ENCODE assay signal across 17 mouse cellular contexts in genomic region chr6:83322794-83323193, GRCm38 (mm10).
"Had no signal": no experiment of that assay in that cellular context is flagged by ENCODE, and none has a peak within 500 bp of the region (broad histone marks: within the 10 kb centered on the region; RNA-seq: fewer than 3 reads in every experiment).

No protein-coding gene starts in this region.

- DNase-seq: kidney, adult 11 months; kidney, adult 8-10 months; kidney, postnatal 10 days; kidney, postnatal 36 days; layer of hippocampus, postnatal 36 days; lung, embryonic 14.5 days; lung, postnatal 36 days; retina, postnatal 1 day; thymus, adult 18-20 months; thymus, postnatal 14 days; thymus, postnatal 4 days had no signal

- H3K27me3 ChIP-seq: intestine, embryonic 15.5 days; kidney, embryonic 15.5 days; midbrain, embryonic 12.5 days; midbrain, embryonic 15.5 days; neural tube, embryonic 13.5 days had no signal

- H3K27ac ChIP-seq: intestine, embryonic 15.5 days; kidney, embryonic 15.5 days; left cerebral cortex, adult 2 months; midbrain, embryonic 12.5 days; midbrain, embryonic 15.5 days; neural tube, embryonic 13.5 days had no signal

- H3K36me3 ChIP-seq: intestine, embryonic 15.5 days; kidney, embryonic 15.5 days; midbrain, embryonic 12.5 days; midbrain, embryonic 15.5 days; neural tube, embryonic 13.5 days had no signal

- H3K4me2 ChIP-seq: intestine, embryonic 15.5 days; kidney, embryonic 15.5 days; lung, embryonic 14.5 days; midbrain, embryonic 12.5 days; midbrain, embryonic 15.5 days; neural tube, embryonic 13.5 days had no signal

- H3K4me3 ChIP-seq: intestine, embryonic 15.5 days; kidney, embryonic 15.5 days; left cerebral cortex, adult 2 months; midbrain, embryonic 12.5 days; midbrain, embryonic 15.5 days; neural tube, embryonic 13.5 days had no signal

- H3K9me3 ChIP-seq: intestine, embryonic 15.5 days; kidney, embryonic 15.5 days; midbrain, embryonic 12.5 days; midbrain, embryonic 15.5 days; neural tube, embryonic 13.5 days had no signal

- H3K9ac ChIP-seq: intestine, embryonic 15.5 days; kidney, embryonic 15.5 days; lung, embryonic 14.5 days; midbrain, embryonic 12.5 days; midbrain, embryonic 15.5 days; neural tube, embryonic 13.5 days had no signal
